Comparison of ENCODE assay signal across 8 mouse cellular contexts in the genomic region with DNA sequence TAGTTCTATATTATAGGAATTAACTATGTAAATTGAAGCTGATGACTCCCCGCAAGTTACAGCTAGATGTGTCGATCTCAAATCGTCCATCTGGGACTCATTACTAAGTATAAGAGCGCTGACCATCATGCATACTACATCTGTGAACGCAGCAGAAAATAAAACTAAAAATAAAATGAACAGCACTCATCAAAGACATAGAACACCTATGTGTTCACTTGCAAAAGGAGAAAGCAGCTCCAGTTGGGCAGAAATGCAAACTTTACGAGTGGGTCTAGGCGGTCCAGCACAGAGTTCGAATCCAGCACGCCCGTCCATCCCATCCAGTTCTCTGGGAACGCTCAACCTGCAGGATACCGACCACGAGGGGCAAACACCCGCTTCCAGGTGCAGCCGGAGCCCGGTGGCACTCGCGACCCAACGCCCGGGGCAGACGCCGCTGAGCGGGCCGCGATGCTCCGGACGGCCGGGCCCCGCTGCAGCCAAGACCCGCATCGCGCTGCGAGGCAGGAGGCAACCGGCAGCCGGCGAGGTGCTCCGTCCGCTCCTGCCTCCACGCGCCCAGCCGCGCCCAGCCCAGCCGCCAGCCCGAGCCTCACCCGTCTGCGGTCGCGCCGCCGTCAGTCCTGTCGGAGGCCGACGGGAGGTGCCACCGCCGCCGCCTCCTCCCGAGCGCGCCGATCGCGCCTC. TPM values are rescaled to one million over a fixed set of nuclear protein-coding genes. Genes with fewer than 3 reads are reported as not detected.
DNase-seq lines count a peak whose midpoint lies in the region; ATAC-seq and TF ChIP-seq lines count a peak whose summit lies in the region.

No protein-coding gene starts in this region.

- H3K4me2 ChIP-seq in heart, embryonic 14.5 days (ENCODE audit: low read length) = peak overlapping the region; percentile 74
- peak overlapping the region; percentile 61 for H3K4me2 ChIP-seq in forebrain, embryonic 14.5 days (ENCODE audit: low read length)
- H3K4me2 ChIP-seq in liver, embryonic 14.5 days (ENCODE audit: low read depth) = peak overlapping the region; percentile 88

- no peak for TF ChIP-seq EP300 in liver, embryonic 14.5 days (IDR thresholded peaks at IDR 0.05; ENCODE audit: low read depth)

- peak; percentile 76; the same call in 1 of the 2 replicates for ATAC-seq in heart, embryonic 14.5 days (ENCODE audit: insufficient number of reproducible peaks, insufficient read depth, low FRiP score, low read depth)
- peak; percentile 90 for ATAC-seq in forebrain, embryonic 14.5 days
- no peak for ATAC-seq in liver, embryonic 14.5 days (ENCODE audit: insufficient read depth)

- H3K27ac ChIP-seq in heart, embryonic 14.5 days (replicated peaks in 1 of 2; ENCODE audit: control insufficient read depth in 1 of 2, insufficient read depth in 1 of 2, low read depth in 2 of 2, low read length in 2 of 2) = peak overlapping the region; percentile 66
- peak overlapping the region; percentile 83 for H3K27ac ChIP-seq in forebrain, embryonic 14.5 days (ENCODE audit: low read depth, low read length)
- no peak overlapping the region for H3K27ac ChIP-seq in liver, embryonic 14.5 days

- TF ChIP-seq CTCF in E14TG2a.4 (conservative IDR thresholded peaks at IDR 0.05; ENCODE audit: low read length) = no peak
- TF ChIP-seq CTCF in liver, embryonic 14.5 days (IDR thresholded peaks at IDR 0.05; ENCODE audit: low read depth) = no peak

- H3K27me3 ChIP-seq in heart, embryonic 14.5 days (ENCODE audit: control insufficient read depth, insufficient read depth, low read length) = no peaks in the 10 kb centered on the region
- H3K27me3 ChIP-seq in E14TG2a.4 (ENCODE audit: insufficient read depth, low read length) = no peaks in the 10 kb centered on the region
- H3K27me3 ChIP-seq in forebrain, embryonic 14.5 days (replicated peaks; ENCODE audit: control insufficient read depth, insufficient read depth, low read length) = no peaks in the 10 kb centered on the region
- H3K27me3 ChIP-seq in liver, embryonic 14.5 days (ENCODE audit: control insufficient read depth, insufficient read depth, low read length) = no peaks in the 10 kb centered on the region

- peak overlapping the region; percentile 76 to 85 for H3K4me3 ChIP-seq in heart, embryonic 14.5 days (ENCODE audit: control insufficient read depth in 1 of 2, insufficient read depth in 1 of 2, low read depth in 1 of 2, low read length in 2 of 2)
- H3K4me3 ChIP-seq in E14TG2a.4 (replicated peaks; ENCODE audit: low read length) = peak overlapping the region; percentile 92
- peak overlapping the region; percentile 76 for H3K4me3 ChIP-seq in forebrain, embryonic 14.5 days (ENCODE audit: low read depth, low read length)
- H3K4me3 ChIP-seq in liver, embryonic 14.5 days (ENCODE audit: insufficient read depth in 1 of 2, low read depth in 2 of 2, low read length in 2 of 2) = peak overlapping the region; percentile 62 to 76

- no peak for DNase-seq in heart, adult 11 months
- peak; percentile 36 for DNase-seq in forebrain, embryonic 14.5 days (ENCODE audit: low spot score)
- DNase-seq in liver, embryonic 14.5 days (ENCODE audit: low read depth in 3 of 3, low spot score in 3 of 3) = no peak
- DNase-seq in left cerebral cortex, postnatal 14 days (ENCODE audit: low spot score in 2 of 2) = no peak
- no peak for DNase-seq in Muller cell, postnatal 12 days (ENCODE audit: inconsistent ontology term)
- no peak for DNase-seq in kidney, adult 8-10 months

- intact Hi-C loops in left cerebral cortex, postnatal 14 days (cut with DNase I) = no loop called here

- H3K9me3 ChIP-seq in heart, embryonic 14.5 days (ENCODE audit: control insufficient read depth, low read length) = no peaks in the 10 kb centered on the region
- H3K9me3 ChIP-seq in E14TG2a.4 (ENCODE audit: low read length) = peaks cover 4% of the 10 kb centered on the region
- H3K9me3 ChIP-seq in forebrain, embryonic 14.5 days (replicated peaks; ENCODE audit: control insufficient read depth, low read length) = no peaks in the 10 kb centered on the region
- H3K9me3 ChIP-seq in liver, embryonic 14.5 days (ENCODE audit: control insufficient read depth, low read length) = no peaks in the 10 kb centered on the region

- H3K9ac ChIP-seq in heart, embryonic 14.5 days (ENCODE audit: low read length) = peak overlapping the region; percentile 92
- peak overlapping the region; percentile 84 for H3K9ac ChIP-seq in forebrain, embryonic 14.5 days (ENCODE audit: low read length)
- H3K9ac ChIP-seq in liver, embryonic 14.5 days (replicated peaks) = peak overlapping the region; percentile 66

- 2% methylated on average over 61 of the region's 62 CpGs for WGBS in heart, embryonic 14.5 days
- WGBS in forebrain, embryonic 14.5 days = 3% methylated on average over 60 of the region's 62 CpGs
- 1% methylated on average over 59 of the region's 62 CpGs for WGBS in liver, embryonic 14.5 days (ENCODE audit: insufficient replicate concordance)

- H3K4me1 ChIP-seq in heart, embryonic 14.5 days (ENCODE audit: control insufficient read depth in 2 of 2, insufficient read depth in 2 of 2, low read length in 2 of 2) = peaks cover 0 to 7% of the 10 kb centered on the region in 2 experiments; a peak in 2 of 4 replicates
- peaks cover 49% of the 10 kb centered on the region for H3K4me1 ChIP-seq in E14TG2a.4 (replicated peaks; ENCODE audit: low read depth, low read length)
- H3K4me1 ChIP-seq in forebrain, embryonic 14.5 days (ENCODE audit: control insufficient read depth, insufficient read depth, low read length) = no peaks in the 10 kb centered on the region
- H3K4me1 ChIP-seq in liver, embryonic 14.5 days (replicated peaks; ENCODE audit: control insufficient read depth in 2 of 2, insufficient read depth in 2 of 2, low read length in 1 of 2) = peaks cover 6 to 14% of the 10 kb centered on the region in 2 experiments; a peak in 2 of 4 replicates

- H3K36me3 ChIP-seq in heart, embryonic 14.5 days (ENCODE audit: control insufficient read depth, insufficient read depth, low read length) = no peaks in the 10 kb centered on the region
- peaks cover 5% of the 10 kb centered on the region; the same call in 1 of the 2 replicates for H3K36me3 ChIP-seq in E14TG2a.4 (ENCODE audit: insufficient read depth, low read length)
- H3K36me3 ChIP-seq in forebrain, embryonic 14.5 days (ENCODE audit: control insufficient read depth, insufficient read depth, low read length) = no peaks in the 10 kb centered on the region
- no peaks in the 10 kb centered on the region for H3K36me3 ChIP-seq in liver, embryonic 14.5 days (replicated peaks; ENCODE audit: control insufficient read depth, insufficient read depth, low read depth)

RNA-seq across cellular contexts. Expression of a gene that starts 0.5 kb away (rescaled TPM):
- polyA plus RNA-seq in heart, embryonic 14.5 days (2014; fragmentation: Nextera tagmentation; extraction: Ambion mirVana) = 47.5 and 49.6 TPM in 2 replicates
- polyA plus RNA-seq in forebrain, embryonic 14.5 days (2014; fragmentation: Nextera tagmentation; extraction: Ambion mirVana) = 43.8 and 54.4 TPM in 2 replicates
- 2.3 and 4.7 TPM in 2 replicates for polyA plus RNA-seq in liver, embryonic 14.5 days (2012; rRNA removed)
- polyA plus RNA-seq in liver, embryonic 14.5 days (2014; fragmentation: Nextera tagmentation; extraction: Ambion mirVana) = 13.3 and 13.7 TPM in 2 replicates
- 100 to 1,000 TPM in 1 of 2 experiments, 10 to 100 TPM in 1; 90.6 to 102 TPM for total RNA-seq in left cerebral cortex, postnatal 14 days (2021)
